Mouse (Mus musculus) lung, postnatal 0 days (tissue): ENCODE measurements around the gene Cltc. TPM values are rescaled to one million over a fixed set of nuclear protein-coding genes. Genes with fewer than 3 reads are reported as not detected.
"Not testable (repeated sequence)": the region's sequence is repeated elsewhere in the genome, so short reads cannot be mapped to it uniquely, and the experiment has no call there.

Experiments used
- ATAC-seq: fragments of 200-750 bp; cut with Nextera tagmentation; 2 replicates; pipeline ENCODE4 v1.8.0; 2017; ENCODE audit warnings: moderate library complexity
- DNase-seq: peaks from one replicate; pipeline ENCODE4 v3.0.0-alpha.2; 2016; ENCODE audit warnings: low spot score
- H3K27ac ChIP-seq: fragments of 300-500 bp; sonication (generic); 2 replicates; pipeline ENCODE4 v1.5.1; 2014; ENCODE audit warnings: antibody characterized with exemption, mild to moderate bottlenecking, low read length, mixed read lengths
- H3K27me3 ChIP-seq: fragments of 300-500 bp; sonication (generic); replicated peaks from 2 replicates; pipeline ENCODE4 v1.6.1; 2014; ENCODE audit warnings: low read length, mixed read lengths; ENCODE audit not compliant: insufficient read depth
- H3K36me3 ChIP-seq: fragments of 300-500 bp; sonication (generic); 2 replicates; pipeline ENCODE4 v1.6.1; 2014; ENCODE audit warnings: low read length, mixed read lengths; ENCODE audit not compliant: insufficient read depth
- H3K4me1 ChIP-seq: fragments of 300-500 bp; sonication (generic); 2 replicates; pipeline ENCODE4 v1.6.1; 2014; ENCODE audit warnings: antibody characterized with exemption, low read depth, low read length, mixed read lengths; ENCODE audit not compliant: insufficient read depth
- H3K4me2 ChIP-seq: fragments of 300-500 bp; sonication (generic); replicated peaks from 2 replicates; pipeline ENCODE4 v1.6.1; 2014; ENCODE audit warnings: low read depth, mild to moderate bottlenecking, low read length, moderate library complexity, mixed read lengths
- H3K4me3 ChIP-seq: fragments of 300-500 bp; sonication (generic); 2 replicates; pipeline ENCODE4 v1.5.1; 2014; ENCODE audit warnings: low read depth, low read length
- H3K9ac ChIP-seq: fragments of 300-500 bp; sonication (generic); replicated peaks from 2 replicates; pipeline ENCODE4 v1.6.1; 2014; ENCODE audit warnings: low read depth, mild to moderate bottlenecking
- H3K9me3 ChIP-seq: fragments of 300-500 bp; sonication (generic); 2 replicates; pipeline ENCODE4 v1.6.1; 2016; ENCODE audit warnings: low read length, mixed read lengths
- CTCF ChIP-seq: IDR thresholded peaks from 2 replicates; pipeline ENCODE4 v1.5.1; 2016; ENCODE audit warnings: antibody characterized with exemption, mild to moderate bottlenecking
- EP300 ChIP-seq: IDR thresholded peaks from 2 replicates; pipeline ENCODE4 v1.6.1; 2016; ENCODE audit warnings: antibody characterized with exemption, mild to moderate bottlenecking, control low read depth
- WGBS: fragments of 180-500 bp; shearing (Covaris S2); extraction: QIAGEN DNeasy Blood & Tissue Kit; methylation state at CpG from one replicate; pipeline ENCODE4 v1.1.7; 2014; 5-methylcytosine and 5-hydroxymethylcytosine counted together
- polyA plus RNA-seq: library from polyadenylated mRNA; unstranded; fragments of >200 nt; fragmentation: Nextera tagmentation; extraction: Ambion mirVana; gene quantifications from 2 replicates; pipeline ENCODE4 v1.2.1, GENCODE M21; 2015

Cltc gene
- polyA plus RNA-seq, 1 experiment from 2014 or later = 63.7 TPM

- 91% methylated on average over 2 of the region's 2 CpGs for WGBS
- Histone ChIP-seq H3K27me3 (no peaks in the 10 kb centered on the region), H3K27ac (no peak overlapping the region), H3K4me1 (no peaks in the 10 kb centered on the region), H3K9me3 (no peaks in the 10 kb centered on the region), H3K4me3 (no peak overlapping the region), H3K9ac (no peak overlapping the region), H3K4me2 (no peak overlapping the region), H3K36me3 (no peaks in the 10 kb centered on the region)
- no peak for TF ChIP-seq CTCF
- ATAC-seq = no peak
- DNase-seq = no peak
Observed at GRCm38 (mm10) chr11:86764501-86764900, 7.1 kb upstream of the Cltc start.

DNA sequence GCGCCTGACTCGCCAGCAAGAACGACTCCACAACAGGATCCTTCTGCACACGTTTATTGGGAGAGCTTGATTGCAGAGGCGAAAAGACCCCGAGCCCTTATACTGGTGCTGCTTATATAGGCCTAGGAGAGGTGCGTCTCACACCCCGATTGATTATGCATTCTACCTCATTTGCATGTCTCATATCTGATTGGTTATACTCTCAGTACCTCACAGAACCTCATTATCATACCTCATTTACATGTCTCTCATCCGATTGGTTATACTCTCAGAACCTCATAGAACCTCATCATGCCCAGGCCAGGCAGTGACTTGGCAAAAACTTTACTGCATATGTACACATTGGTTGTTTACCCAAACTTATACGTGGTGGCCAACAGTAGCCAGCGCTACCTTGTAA lies 5.8 kb upstream of the Cltc start:
- WGBS = 94% methylated on average over 11 of the region's 11 CpGs
- H3K4me1 ChIP-seq = peaks cover 10% of the 10 kb centered on the region; the same call in 1 of the 2 replicates
- not testable (repeated sequence) for H3K9ac ChIP-seq, H3K36me3 ChIP-seq, H3K4me2 ChIP-seq, H3K9me3 ChIP-seq, H3K4me3 ChIP-seq, H3K27ac ChIP-seq, ATAC-seq, H3K27me3 ChIP-seq, DNase-seq

DNA sequence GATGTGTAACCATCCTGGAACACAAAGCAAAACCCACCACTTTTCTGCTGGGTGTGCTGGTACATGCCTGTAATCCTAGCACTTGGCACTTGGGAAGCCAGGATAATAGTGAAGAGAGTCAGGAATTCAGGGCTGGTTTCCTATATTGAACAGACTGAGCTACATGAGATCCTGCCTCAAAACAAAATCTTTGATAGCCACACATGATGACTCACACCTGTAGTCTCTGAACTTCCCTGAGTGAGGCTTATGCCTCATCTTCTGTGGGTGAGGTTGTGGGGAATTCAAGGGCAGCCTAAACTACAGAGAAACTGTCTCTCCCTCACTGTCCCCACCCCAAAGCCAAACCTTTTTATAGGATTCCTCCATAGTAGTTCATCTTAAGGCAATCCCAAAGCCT lies 3.0 kb upstream of the Cltc start:
- TF ChIP-seq CTCF = no peak
- TF ChIP-seq EP300 = no peak
- no peak overlapping the region for H3K27ac ChIP-seq
- no peak for ATAC-seq
- H3K27me3 ChIP-seq = no peaks in the 10 kb centered on the region
- H3K4me2 ChIP-seq = no peak overlapping the region
- no peaks in the 10 kb centered on the region for H3K36me3 ChIP-seq
- no peak overlapping the region for H3K4me3 ChIP-seq
- DNase-seq = no peak
- H3K4me1 ChIP-seq = peaks cover 10% of the 10 kb centered on the region; the same call in 1 of the 2 replicates
- H3K9ac ChIP-seq = no peak overlapping the region
- H3K9me3 ChIP-seq = no peaks in the 10 kb centered on the region

- H3K36me3 ChIP-seq = no peaks in the 10 kb centered on the region
- ATAC-seq = no peak
- no peak for DNase-seq
- no peak overlapping the region for H3K4me2 ChIP-seq
- no peak for TF ChIP-seq EP300
- TF ChIP-seq CTCF = no peak
- no peaks in the 10 kb centered on the region for H3K27me3 ChIP-seq
- H3K27ac ChIP-seq = no peak overlapping the region
- WGBS = 83% methylated on average over 2 of the region's 2 CpGs
- H3K9me3 ChIP-seq = no peaks in the 10 kb centered on the region
- H3K4me1 ChIP-seq = peaks cover 10% of the 10 kb centered on the region; the same call in 1 of the 2 replicates
- no peak overlapping the region for H3K4me3 ChIP-seq
- H3K9ac ChIP-seq = no peak overlapping the region
Observed at GRCm38 (mm10) chr11:86759886-86760285, 2.5 kb upstream of the Cltc start.

DNA sequence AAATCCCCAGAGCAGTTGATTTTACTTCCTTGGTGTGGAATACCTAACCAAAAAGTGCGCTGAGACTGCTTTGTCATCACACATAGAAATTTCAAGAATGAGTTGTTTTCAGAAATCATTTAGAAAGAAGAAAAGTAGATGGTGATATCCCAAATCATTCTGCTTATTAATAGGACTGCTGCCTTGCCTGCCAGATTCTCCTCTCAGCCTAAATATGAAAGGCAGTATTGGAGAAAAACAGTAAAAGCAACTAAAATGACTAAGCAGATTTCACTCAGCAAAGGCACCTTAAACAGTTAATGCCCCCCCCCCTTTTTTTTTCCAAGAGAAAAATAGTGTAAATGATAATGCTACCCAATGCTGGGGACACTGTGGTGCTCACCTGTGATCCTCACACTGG lies 1.9 kb upstream of the Cltc start:
- 95% methylated on average over 1 of the region's 1 CpGs for WGBS
- H3K9ac ChIP-seq = no peak overlapping the region; the same call in 1 of the 2 replicates
- DNase-seq (no peak), ATAC-seq (no peak)
- H3K36me3 ChIP-seq = no peaks in the 10 kb centered on the region
- H3K4me2 ChIP-seq = no peak overlapping the region
- no peaks in the 10 kb centered on the region for H3K9me3 ChIP-seq
- no peak overlapping the region for H3K4me3 ChIP-seq
- peaks cover 10% of the 10 kb centered on the region; the same call in 1 of the 2 replicates for H3K4me1 ChIP-seq
- 0 out of 2 replicates have a peak overlapping the region, but pooled peaks have one; percentile 7 for H3K27ac ChIP-seq
- no peaks in the 10 kb centered on the region for H3K27me3 ChIP-seq
- TF ChIP-seq EP300 (no peak), CTCF (no peak)

DNA sequence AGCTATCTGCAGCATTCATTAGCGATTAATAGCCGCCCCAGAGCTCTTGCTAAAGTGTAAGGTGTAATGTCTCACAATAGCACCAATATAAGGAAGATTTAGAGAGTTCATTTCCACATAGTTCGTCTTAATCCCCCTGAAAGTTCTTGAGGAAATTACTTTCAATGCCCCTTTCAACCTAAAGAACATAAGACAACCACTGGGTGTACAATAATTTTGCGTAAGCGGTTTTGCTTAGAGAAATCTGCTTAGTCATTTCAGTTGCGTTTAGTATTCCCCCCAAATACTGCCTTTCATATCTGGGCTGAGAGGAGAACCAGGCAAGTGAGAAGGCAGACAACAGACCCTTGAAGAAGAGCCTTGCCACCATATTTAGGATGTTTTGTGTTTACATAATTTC lies 1.2 kb upstream of the Cltc start:
- Histone ChIP-seq H3K36me3 (no peaks in the 10 kb centered on the region), H3K4me3 (peak overlapping the region; percentile 100), H3K27ac (peak overlapping the region; percentile 99), H3K9me3 (no peaks in the 10 kb centered on the region), H3K9ac (peak overlapping the region; percentile 100), H3K27me3 (no peaks in the 10 kb centered on the region), H3K4me1 (peaks cover 11% of the 10 kb centered on the region; the same call in 1 of the 2 replicates), H3K4me2 (peak overlapping the region; percentile 80)
- WGBS = 24% methylated on average over 6 of the region's 6 CpGs
- TF ChIP-seq CTCF = no peak
- no peak for TF ChIP-seq EP300
- ATAC-seq = no peak
- peak; percentile 34 for DNase-seq

DNA sequence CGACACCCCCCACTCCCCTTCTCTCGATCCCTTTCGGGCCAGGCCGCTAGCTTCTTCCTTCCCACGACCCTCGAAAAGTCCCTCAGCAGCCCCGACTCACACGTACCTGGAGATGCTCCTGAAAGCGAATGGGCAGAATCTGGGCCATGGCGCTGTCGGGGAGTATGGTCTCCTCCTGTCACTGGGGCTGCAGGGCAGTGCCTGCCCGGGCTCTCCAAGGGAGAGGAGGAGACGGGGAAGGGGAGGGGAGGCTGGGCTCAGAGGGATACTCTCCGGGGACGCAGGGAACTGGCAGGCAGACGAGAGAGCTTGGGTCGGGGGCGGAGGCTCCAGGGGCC lies 254 bp downstream of the Cltc start:
- no peak for DNase-seq
- H3K4me1 ChIP-seq = peaks cover 20% of the 10 kb centered on the region; the same call in 1 of the 2 replicates
- ATAC-seq = no peak; the same call in 1 of the 2 replicates
- no peaks in the 10 kb centered on the region for H3K36me3 ChIP-seq
- peak overlapping the region; percentile 99 for H3K27ac ChIP-seq
- H3K27me3 ChIP-seq = no peaks in the 10 kb centered on the region
- no peaks in the 10 kb centered on the region for H3K9me3 ChIP-seq
- H3K4me2 ChIP-seq = peak overlapping the region; percentile 80
- H3K9ac ChIP-seq = peak overlapping the region; percentile 100
- H3K4me3 ChIP-seq = peak overlapping the region; percentile 100
- 2% methylated on average over 18 of the region's 18 CpGs for WGBS
- TF ChIP-seq EP300 = no peak
- TF ChIP-seq CTCF = no peak
